Mouse (Mus musculus): ENCODE measurements around the gene Nup133. TPM values are rescaled to one million over a fixed set of nuclear protein-coding genes. Genes with fewer than 3 reads are reported as not detected.
A peak's percentile ranks its signal among the peaks of the same experiment; 100 is the strongest.

Nup133 gene
- polyA plus RNA-seq, 1 experiment from 2014 or later = 19.0 TPM

GRCm38 (mm10) chr8:123894502-123895097 lies 54.5 kb downstream of the Nup133 start, which contains the start of gene Acta1:
Gene Acta1, minus strand, starts transcription at chr8:123894751.
- DNase-seq (ENCODE audit: low spot score) (no peak), ATAC-seq (replicated peaks; ENCODE audit: low FRiP score, low read depth) (no peak)
- Histone ChIP-seq H3K4me3 (replicated peaks; ENCODE audit: low read depth, low read length) (no peak within 1 kb of the TSS), H3K4me1 (replicated peaks; ENCODE audit: insufficient read depth, low read length) (no peaks in the 10 kb centered on the region), H3K36me3 (ENCODE audit: insufficient read depth, low read length) (no peaks in the 10 kb centered on the region), H3K9me3 (replicated peaks; ENCODE audit: low read length) (no peaks in the 10 kb centered on the region), H3K27me3 (ENCODE audit: insufficient read depth, low read length) (peaks cover 38% of the 10 kb centered on the region), H3K4me2 (ENCODE audit: low read length) (no peak within 1 kb of the TSS), H3K9ac (ENCODE audit: low read depth, low read length) (no peak within 1 kb of the TSS), H3K27ac (no peak within 1 kb of the TSS)
- no peak for TF ChIP-seq CTCF (IDR thresholded peaks at IDR 0.05; ENCODE audit: low read depth)
- WGBS = 14% methylated on average over 15 of the region's 15 CpGs

GRCm38 (mm10) chr8:123893413-123893812 lies 55.7 kb downstream of the Nup133 start:
- no peaks in the 10 kb centered on the region for H3K4me1 ChIP-seq (replicated peaks; ENCODE audit: insufficient read depth, low read length)
- TF ChIP-seq CTCF (IDR thresholded peaks at IDR 0.05; ENCODE audit: low read depth) = no peak

DNA sequence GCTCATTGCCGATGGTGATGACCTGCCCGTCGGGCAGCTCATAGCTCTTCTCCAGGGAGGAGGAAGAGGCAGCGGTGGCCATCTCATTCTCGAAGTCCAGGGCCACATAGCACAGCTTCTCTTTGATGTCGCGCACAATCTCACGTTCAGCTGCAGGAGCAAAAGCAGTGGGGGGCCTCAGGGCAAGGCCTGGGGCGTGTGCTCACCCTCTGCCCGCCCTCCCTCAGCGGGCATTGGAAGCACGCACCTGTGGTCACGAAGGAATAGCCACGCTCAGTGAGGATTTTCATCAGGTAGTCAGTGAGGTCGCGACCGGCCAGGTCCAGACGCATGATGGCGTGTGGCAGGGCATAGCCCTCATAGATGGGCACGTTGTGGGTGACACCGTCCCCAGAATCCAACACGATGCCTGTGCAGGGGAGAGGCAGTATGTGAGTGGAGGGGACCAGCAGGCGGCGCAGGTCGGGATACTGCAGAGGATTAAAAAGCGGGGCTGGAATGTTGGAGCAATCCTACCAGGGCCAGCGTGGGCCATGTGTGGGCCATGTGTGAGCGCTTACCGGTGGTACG lies 56.4 kb downstream of the Nup133 start:
- ATAC-seq (replicated peaks; ENCODE audit: low FRiP score, low read depth) = no peak
- Histone ChIP-seq H3K9ac (ENCODE audit: low read depth, low read length) (no peak overlapping the region), H3K36me3 (ENCODE audit: insufficient read depth, low read length) (no peaks in the 10 kb centered on the region), H3K4me3 (replicated peaks; ENCODE audit: low read depth, low read length) (no peak overlapping the region), H3K27me3 (ENCODE audit: insufficient read depth, low read length) (peaks cover 38% of the 10 kb centered on the region), H3K4me1 (replicated peaks; ENCODE audit: insufficient read depth, low read length) (no peaks in the 10 kb centered on the region), H3K9me3 (replicated peaks; ENCODE audit: low read length) (no peaks in the 10 kb centered on the region), H3K27ac (no peak overlapping the region), H3K4me2 (ENCODE audit: low read length) (no peak overlapping the region)
- WGBS = 13% methylated on average over 30 of the region's 30 CpGs
- no peak for DNase-seq (ENCODE audit: low spot score)
- no peak for TF ChIP-seq CTCF (IDR thresholded peaks at IDR 0.05; ENCODE audit: low read depth)

More at GRCm38 (mm10) chr8:123893413-123893812, 55.7 kb downstream of the Nup133 start:
- no peak for DNase-seq (ENCODE audit: low spot score)
- peaks cover 38% of the 10 kb centered on the region for H3K27me3 ChIP-seq (ENCODE audit: insufficient read depth, low read length)
- no peak overlapping the region for H3K9ac ChIP-seq (ENCODE audit: low read depth, low read length)
- H3K4me3 ChIP-seq (replicated peaks; ENCODE audit: low read depth, low read length) = no peak overlapping the region
- no peaks in the 10 kb centered on the region for H3K36me3 ChIP-seq (ENCODE audit: insufficient read depth, low read length)
- H3K27ac ChIP-seq = no peak overlapping the region
- no peak overlapping the region for H3K4me2 ChIP-seq (ENCODE audit: low read length)
- ATAC-seq (replicated peaks; ENCODE audit: low FRiP score, low read depth) = no peak
- WGBS = 76% methylated on average over 11 of the region's 11 CpGs
- no peaks in the 10 kb centered on the region for H3K9me3 ChIP-seq (replicated peaks; ENCODE audit: low read length)

- H3K27me3 ChIP-seq (ENCODE audit: insufficient read depth, low read length) = peaks cover 38% of the 10 kb centered on the region
- 2% methylated on average over 49 of the region's 49 CpGs for WGBS
- 0 out of 2 replicates have a peak overlapping the region, but pooled peaks have one; percentile 7 for H3K4me3 ChIP-seq (replicated peaks; ENCODE audit: low read depth, low read length)
- no peak for TF ChIP-seq CTCF (IDR thresholded peaks at IDR 0.05; ENCODE audit: low read depth)
- H3K36me3 ChIP-seq (ENCODE audit: insufficient read depth, low read length) = no peaks in the 10 kb centered on the region
- peak overlapping the region; percentile 21 for H3K4me2 ChIP-seq (ENCODE audit: low read length)
- no peaks in the 10 kb centered on the region for H3K4me1 ChIP-seq (replicated peaks; ENCODE audit: insufficient read depth, low read length)
- no peak overlapping the region for H3K27ac ChIP-seq
- H3K9ac ChIP-seq (ENCODE audit: low read depth, low read length) = no peak overlapping the region
- no peak for ATAC-seq (replicated peaks; ENCODE audit: low FRiP score, low read depth)
- no peak for DNase-seq (ENCODE audit: low spot score)
- H3K9me3 ChIP-seq (replicated peaks; ENCODE audit: low read length) = no peaks in the 10 kb centered on the region
These were observed 57.0 kb downstream of the Nup133 start for GRCm38 (mm10) chr8:123891883-123892585.

DNA sequence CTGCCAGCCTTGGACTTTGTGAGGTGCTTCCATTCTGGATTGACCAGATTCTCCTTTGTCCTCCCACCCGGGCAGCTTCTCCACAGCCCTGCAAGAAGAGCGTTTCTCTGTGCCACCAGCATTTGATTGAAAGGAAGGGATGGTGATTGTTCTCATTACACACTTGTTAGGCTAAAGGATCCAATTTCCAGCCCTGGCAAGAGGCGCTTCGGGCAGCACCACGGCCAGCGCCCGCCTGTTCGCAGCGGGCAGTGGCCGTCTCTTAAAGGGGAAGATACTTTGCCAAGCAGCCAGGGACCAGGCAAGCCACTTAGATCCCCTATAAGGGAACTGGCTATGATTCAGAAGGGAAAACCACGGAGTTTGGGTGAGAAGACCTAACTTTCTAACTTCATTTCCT lies 57.8 kb downstream of the Nup133 start:
- WGBS = 0% methylated on average over 11 of the region's 11 CpGs
- no peak for ATAC-seq (replicated peaks; ENCODE audit: low FRiP score, low read depth)
- H3K9me3 ChIP-seq (replicated peaks; ENCODE audit: low read length) = no peaks in the 10 kb centered on the region
- DNase-seq (ENCODE audit: low spot score) = peak; percentile 85
- no peak overlapping the region for H3K27ac ChIP-seq
- H3K36me3 ChIP-seq (ENCODE audit: insufficient read depth, low read length) = no peaks in the 10 kb centered on the region
- H3K4me2 ChIP-seq (ENCODE audit: low read length) = 0 out of 2 replicates have a peak overlapping the region, but pooled peaks have one; percentile 21
- no peak overlapping the region for H3K4me3 ChIP-seq (replicated peaks; ENCODE audit: low read depth, low read length)
- H3K4me1 ChIP-seq (replicated peaks; ENCODE audit: insufficient read depth, low read length) = no peaks in the 10 kb centered on the region
- peaks cover 38% of the 10 kb centered on the region for H3K27me3 ChIP-seq (ENCODE audit: insufficient read depth, low read length)
- no peak for TF ChIP-seq CTCF (IDR thresholded peaks at IDR 0.05; ENCODE audit: low read depth)
- H3K9ac ChIP-seq (ENCODE audit: low read depth, low read length) = no peak overlapping the region

DNA sequence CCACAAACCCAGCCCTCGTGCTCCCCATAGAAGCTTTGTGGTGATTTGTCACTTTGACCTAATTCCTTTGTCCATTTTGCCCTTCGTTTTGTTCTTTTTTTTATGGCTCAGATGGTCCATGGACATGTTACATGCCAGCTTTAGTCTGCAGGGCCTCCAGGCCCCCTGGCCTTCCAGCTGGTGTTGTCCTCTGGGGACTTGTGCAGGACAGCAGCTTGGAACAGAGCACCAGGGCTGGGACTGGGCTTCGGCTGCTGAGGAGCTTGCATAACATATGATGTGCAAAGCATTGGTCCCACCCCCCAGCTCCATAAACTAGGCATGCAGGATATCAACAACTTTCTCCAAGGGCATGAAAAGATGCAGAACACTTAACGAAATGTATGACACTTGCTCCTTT lies 59.3 kb downstream of the Nup133 start:
- Histone ChIP-seq H3K4me3 (replicated peaks; ENCODE audit: low read depth, low read length) (no peak overlapping the region), H3K36me3 (ENCODE audit: insufficient read depth, low read length) (no peaks in the 10 kb centered on the region), H3K4me2 (ENCODE audit: low read length) (no peak overlapping the region), H3K9me3 (replicated peaks; ENCODE audit: low read length) (no peaks in the 10 kb centered on the region), H3K27ac (no peak overlapping the region), H3K9ac (ENCODE audit: low read depth, low read length) (no peak overlapping the region), H3K4me1 (replicated peaks; ENCODE audit: insufficient read depth, low read length) (no peaks in the 10 kb centered on the region), H3K27me3 (ENCODE audit: insufficient read depth, low read length) (peaks cover 38% of the 10 kb centered on the region)
- DNase-seq (ENCODE audit: low spot score) (no peak), ATAC-seq (replicated peaks; ENCODE audit: low FRiP score, low read depth) (no peak)
- WGBS = 73% methylated on average over 4 of the region's 4 CpGs
- TF ChIP-seq CTCF (IDR thresholded peaks at IDR 0.05; ENCODE audit: low read depth) = no peak
